Mouse (Mus musculus) spleen, adult 2 months (tissue): Measurements from ENCODE around the gene AC124108.1.

Experiments used
- CTCF ChIP-seq: fragments of 200-500 bp; IDR thresholded peaks from 2 replicates; pipeline ENCODE4 v1.5.1; 2011; ENCODE audit warnings: mild to moderate bottlenecking, inconsistent platforms; ENCODE audit not compliant: insufficient read depth, insufficient read length, insufficient replicate concordance; ENCODE audit errors: extremely low read depth
- POLR2A ChIP-seq: fragments of 200-500 bp; IDR thresholded peaks from 2 replicates; pipeline ENCODE4 v1.6.1; 2011; ENCODE audit warnings: low read depth, low read length, inconsistent platforms

DNA sequence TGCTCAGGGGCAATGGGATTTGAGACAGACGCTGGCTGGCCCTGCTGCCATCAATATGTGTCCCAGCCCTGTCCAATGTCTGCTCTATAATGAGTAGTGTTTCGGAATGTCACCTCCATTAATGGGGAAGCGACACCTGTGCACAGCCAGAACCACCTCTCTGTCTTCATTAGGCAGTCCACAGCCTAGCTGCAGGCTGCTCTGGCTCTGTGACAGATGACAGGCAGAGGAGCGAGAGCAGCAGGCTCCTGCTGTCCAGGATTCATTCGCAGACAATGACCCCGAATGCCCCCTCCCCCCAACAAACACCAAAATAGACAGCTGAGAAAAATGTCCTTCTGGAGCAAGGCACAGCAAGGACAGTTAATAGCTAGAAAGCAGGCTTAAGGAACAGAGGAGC, 21.8 kb downstream of the AC124108.1 start:
- no peak for TF ChIP-seq CTCF
- no peak for TF ChIP-seq POLR2A
